In the genomic region with DNA sequence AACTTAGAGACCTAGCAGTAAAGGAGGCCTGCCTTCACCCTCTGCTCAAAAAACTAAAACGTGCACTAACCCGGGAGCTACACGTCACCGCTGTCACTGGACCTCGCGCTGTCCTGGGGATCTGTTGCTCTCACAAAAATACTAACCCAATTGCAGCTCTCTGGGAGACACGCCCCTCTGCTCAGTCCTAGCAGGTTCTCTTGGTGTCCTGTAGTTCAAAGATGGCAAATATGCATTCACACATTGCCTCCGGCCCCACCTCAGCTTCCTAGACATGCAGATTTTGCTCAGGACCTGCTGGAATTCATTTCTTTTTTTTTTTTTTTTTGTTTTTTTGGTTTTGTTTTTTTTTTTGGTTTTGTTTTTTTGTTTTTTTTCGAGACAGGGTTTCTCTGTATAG, we compare ENCODE assay signal across 25 mouse cellular contexts. TPM values are rescaled to one million over a fixed set of nuclear protein-coding genes. Genes with fewer than 3 reads are reported as not detected.
DNase-seq lines count a peak whose midpoint lies in the region; ATAC-seq and TF ChIP-seq lines count a peak whose summit lies in the region.
"Had no signal": no experiment of that assay in that cellular context is flagged by ENCODE, and none has a peak within 500 bp of the region (broad histone marks: within the 10 kb centered on the region; RNA-seq: fewer than 3 reads in every experiment).

No protein-coding gene starts in this region.

- TF ChIP-seq CTCF in gastrocnemius, adult 2 months (IDR thresholded peaks at IDR 0.05) = no peak

- H3K4me3 ChIP-seq in gastrocnemius, adult 2 months = no peak overlapping the region
- H3K4me3 ChIP-seq: embryonic facial prominence, embryonic 13.5 days; embryonic facial prominence, embryonic 15.5 days; erythroblast, embryonic 14.5 days; forebrain, embryonic 10.5 days; forebrain, embryonic 12.5 days had no signal

- no peak overlapping the region for H3K27ac ChIP-seq in gastrocnemius, adult 2 months
- H3K27ac ChIP-seq: embryonic facial prominence, embryonic 13.5 days; embryonic facial prominence, embryonic 15.5 days; forebrain, embryonic 10.5 days; forebrain, embryonic 12.5 days had no signal

- ATAC-seq in inflammation-experienced regulatory T-cells, adult 6 months = no peak
- ATAC-seq: CD4-positive, CD25-positive, alpha-beta regulatory T cell, adult 4 months; forebrain, embryonic 14.5 days; forebrain, embryonic 16.5 days had no signal

- DNase-seq in gastrocnemius, adult 2 months = peak; percentile 10
- no peak for DNase-seq in gastrocnemius, adult 8-10 months (ENCODE audit: low spot score in 2 of 2)
- DNase-seq in ES-CJ7 (ENCODE audit: low read depth, low spot score) (peak; percentile 55), ZHBTc4 (ENCODE audit: low read depth, low spot score) (peak; percentile 68)
- DNase-seq: adrenal gland, adult 2 months; adrenal gland, postnatal 10 days; adrenal gland, postnatal 25 days; B cell, adult 2 months; cerebellum, adult 11 months; cerebellum, adult 18-20 months; cerebellum, adult 8-10 months; cerebellum, adult 9-11 months; cerebellum, postnatal 14 days; cerebellum, postnatal 36 days; embryo, embryonic 11 days had no signal

- intact Hi-C loops in gastrocnemius, adult 2 months (cut with DNase I) = no loop called here

RNA-seq across cellular contexts. Expression of a gene that starts 19.4 kb away (rescaled TPM):
- 10 to 100 TPM; 28.9 to 35.8 TPM for total RNA-seq in gastrocnemius, adult 2 months (2021)
- 10 to 100 TPM; 30.2 to 35.8 (median 33.3) TPM for total RNA-seq in gastrocnemius, adult 8-10 months (2022)
- polyA plus RNA-seq in inflammation-experienced regulatory T-cells, adult 6 months (2017; shearing (Covaris generic)) = 1 to 10 TPM; 3.2 to 6.3 (median 5.8) TPM

RNA-seq across cellular contexts. Expression of a gene that starts 35.3 kb away (rescaled TPM):
- 1 to 10 TPM in 1 of 2 experiments, under 1 TPM in 1; 0.74 to 1.3 TPM for total RNA-seq in gastrocnemius, adult 2 months (2021)
- total RNA-seq in gastrocnemius, adult 8-10 months (2022) = under 1 TPM in 3 of 4 experiments, not detected in 1; 0.22 to 0.58 (median 0.48) TPM
- 10 to 100 TPM; 49.9 to 71.1 (median 57.8) TPM for polyA plus RNA-seq in inflammation-experienced regulatory T-cells, adult 6 months (2017; shearing (Covaris generic))
- total RNA-seq: ES-E14 had no signal

RNA-seq across cellular contexts. Expression of a gene that starts 56.0 kb away (rescaled TPM):
- total RNA-seq in gastrocnemius, adult 2 months (2021) = 10 to 100 TPM; 54.6 to 57.2 TPM
- total RNA-seq in gastrocnemius, adult 8-10 months (2022) = 10 to 100 TPM; 52.5 to 65.9 (median 55.2) TPM
- polyA plus RNA-seq in inflammation-experienced regulatory T-cells, adult 6 months (2017; shearing (Covaris generic)) = 10 to 100 TPM in 1 of 3 experiments, 1 to 10 TPM in 2; 5.3 to 11.0 (median 7.0) TPM

Comparison
In these comparisons a context has a peak if more than half of its experiments do, and no peak if none do; other contexts are left out.
1. DNase-seq: peak in gastrocnemius, adult 2 months (single experiment), ES-CJ7 (single experiment) and ZHBTc4 (single experiment); none in gastrocnemius, adult 8-10 months (0 of 2).